Mouse (Mus musculus) bone marrow macrophage, adult 2 months (primary cell): Measurements from ENCODE around the gene Alkbh5. TPM values are rescaled to one million over a fixed set of nuclear protein-coding genes. Genes with fewer than 3 reads are reported as not detected.

Experiments
- H3K27ac ChIP-seq: 2 replicates; pipeline ENCODE4 v1.5.1; 2012; ENCODE audit warnings: low read depth, low read length; ENCODE audit not compliant: insufficient read depth
- H3K4me1 ChIP-seq: 2 replicates; pipeline ENCODE4 v1.6.1; 2012; ENCODE audit warnings: low read length; ENCODE audit not compliant: control insufficient read depth, insufficient read depth
- H3K4me3 ChIP-seq: 2 replicates; pipeline ENCODE4 v1.5.1; 2012; ENCODE audit warnings: mild to moderate bottlenecking, low read length, moderate library complexity; ENCODE audit not compliant: insufficient read depth
- CTCF ChIP-seq: IDR thresholded peaks from 2 replicates; pipeline ENCODE4 v1.5.1; 2012; ENCODE audit warnings: low read depth, mild to moderate bottlenecking, low read length, moderate library complexity
- POLR2A ChIP-seq: IDR thresholded peaks from 2 replicates; pipeline ENCODE4 v1.6.1; 2012; ENCODE audit warnings: mild to moderate bottlenecking, low read depth, low read length, borderline replicate concordance
- polyA plus RNA-seq: library from polyadenylated mRNA; stranded (reverse); fragments of >200 nt; gene quantifications from 2 replicates; pipeline ENCODE4 v1.2.4, GENCODE M21; 2012; ENCODE audit not compliant: missing spikeins, insufficient read depth, insufficient read length

Gene Alkbh5
- 39.2 and 40.4 TPM in 2 replicates for polyA plus RNA-seq

DNA sequence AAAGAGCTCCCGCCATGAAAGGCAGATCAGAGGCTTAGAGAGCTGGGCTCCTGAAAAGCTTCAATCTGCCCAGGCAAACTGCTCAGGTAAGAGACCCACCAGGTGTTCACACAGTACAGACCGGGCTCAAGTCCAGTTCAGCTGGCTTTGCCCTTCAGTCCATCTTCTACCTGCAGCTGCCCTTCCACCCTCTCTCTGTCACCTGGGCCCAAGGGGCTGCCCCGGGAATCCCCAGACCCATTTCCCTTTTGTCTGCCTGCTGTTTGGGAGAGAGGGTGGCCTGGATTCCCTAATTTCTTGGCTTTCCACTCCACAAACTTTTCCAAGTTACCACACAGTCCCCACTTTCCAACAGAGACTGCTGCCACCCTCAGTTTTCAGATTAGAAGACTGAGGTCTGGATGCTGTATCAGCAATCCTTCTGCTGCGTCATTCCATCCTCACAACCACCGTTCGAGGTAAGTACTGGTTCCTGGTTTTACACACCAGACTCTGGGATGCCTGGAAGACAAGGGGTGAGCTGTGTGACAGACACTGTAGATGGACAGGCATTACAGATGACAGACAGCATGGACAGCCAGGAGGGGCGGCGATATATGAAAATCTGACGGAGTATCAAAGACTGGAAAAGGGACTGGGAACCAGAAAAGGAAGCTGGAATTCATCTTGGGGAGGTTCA is at the start of gene Alkbh5:
Gene Alkbh5, plus strand, starts transcription at position 202 of the 679 bp plus-strand sequence.
- H3K27ac ChIP-seq: peak within 1 kb of the TSS; percentile 94
- TF ChIP-seq POLR2A (no peak), CTCF (no peak)
- H3K4me1 ChIP-seq: peaks cover 8% of the 10 kb centered on the region
- peak within 1 kb of the TSS; percentile 81 for H3K4me3 ChIP-seq

DNA sequence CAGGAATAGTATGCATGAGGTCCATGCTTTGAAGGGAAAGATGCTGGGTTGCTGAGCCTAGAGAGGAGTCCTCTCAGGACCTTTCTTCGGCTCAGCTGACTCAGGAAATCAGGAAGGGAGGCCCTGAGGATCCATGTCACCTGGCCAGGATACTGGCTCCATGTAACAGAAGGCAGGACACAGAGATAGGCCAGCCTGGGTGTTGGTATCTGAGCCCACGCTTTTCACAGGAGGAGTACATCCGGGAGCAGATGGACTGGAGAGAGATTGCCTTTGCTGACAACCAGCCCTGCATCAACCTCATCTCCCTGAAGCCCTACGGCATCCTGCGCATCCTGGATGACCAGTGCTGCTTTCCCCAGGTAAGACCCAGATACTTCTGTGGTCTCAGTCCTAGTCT is 43.5 kb upstream of the Alkbh5 start:
- Histone ChIP-seq H3K4me3 (no peak overlapping the region), H3K27ac (no peak overlapping the region), H3K4me1 (no peaks in the 10 kb centered on the region)
- TF ChIP-seq POLR2A (no peak), CTCF (no peak)

DNA sequence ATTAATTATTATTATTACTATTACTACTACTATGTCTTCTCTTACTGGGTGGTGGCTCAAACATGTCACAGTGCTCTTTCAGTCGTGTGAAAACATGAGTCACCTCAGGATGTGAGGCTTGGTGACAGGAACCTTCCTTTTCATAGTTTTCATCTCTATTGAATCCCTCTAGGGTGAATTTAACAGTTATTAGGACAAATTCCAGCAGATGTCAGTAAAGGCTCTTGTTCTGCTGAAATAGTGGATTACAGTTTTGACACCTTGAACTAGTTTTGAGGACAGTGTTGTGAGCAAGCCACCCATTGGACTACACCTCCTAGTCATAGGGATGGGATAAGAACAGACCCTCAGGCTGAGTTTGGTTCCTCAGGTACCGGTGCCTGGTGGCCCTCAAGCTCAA is 40.5 kb upstream of the Alkbh5 start:
- Histone ChIP-seq H3K27ac (no peak overlapping the region), H3K4me1 (no peaks in the 10 kb centered on the region), H3K4me3 (no peak overlapping the region)
- TF ChIP-seq CTCF (no peak), POLR2A (no peak)

DNA sequence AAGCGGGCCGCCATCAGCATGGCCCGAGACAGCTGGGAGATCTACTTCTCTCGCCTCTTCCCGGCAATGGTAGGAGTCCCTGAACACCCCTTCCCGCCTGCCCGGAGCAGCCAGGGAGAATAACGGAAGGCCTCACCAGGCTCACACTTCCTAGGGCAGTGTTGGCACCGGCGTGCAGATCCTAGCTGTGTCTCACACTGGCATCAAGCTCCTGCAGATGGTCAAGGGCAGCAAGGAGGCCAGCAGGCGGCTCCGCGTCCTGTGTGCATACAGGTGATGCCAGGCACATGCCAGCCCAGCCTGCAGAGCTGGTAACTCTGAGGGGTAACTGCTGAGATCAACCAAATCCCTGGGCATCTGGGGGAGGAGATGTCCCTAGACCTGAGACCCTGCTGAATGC is 28.9 kb upstream of the Alkbh5 start:
- Histone ChIP-seq H3K27ac (no peak overlapping the region), H3K4me1 (no peaks in the 10 kb centered on the region), H3K4me3 (no peak overlapping the region)
- TF ChIP-seq POLR2A (no peak), CTCF (no peak)

DNA sequence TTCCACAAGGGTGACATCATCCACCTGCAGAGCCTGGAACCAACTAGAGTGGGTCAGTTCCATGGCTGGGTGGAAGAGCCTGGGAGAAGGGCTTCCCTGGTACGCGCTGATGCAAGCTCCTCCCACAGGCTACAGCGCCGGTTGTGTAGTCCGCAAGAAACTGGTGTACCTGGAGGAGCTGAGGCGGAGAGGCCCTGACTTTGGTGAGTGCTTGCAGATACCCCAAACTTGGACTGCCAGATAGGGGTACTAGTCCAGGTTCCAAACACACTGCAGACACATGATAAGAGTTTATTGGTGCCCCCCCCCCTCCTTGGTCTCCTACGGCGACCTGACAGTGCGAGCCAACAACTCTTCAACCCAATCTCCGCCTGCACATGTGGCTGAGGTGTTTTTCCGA is 27.2 kb upstream of the Alkbh5 start:
- no peak for TF ChIP-seq POLR2A
- no peak for TF ChIP-seq CTCF
- Histone ChIP-seq H3K27ac (no peak overlapping the region), H3K4me3 (peak overlapping the region; percentile 29; the same call in 1 of the 2 replicates), H3K4me1 (no peaks in the 10 kb centered on the region)

DNA sequence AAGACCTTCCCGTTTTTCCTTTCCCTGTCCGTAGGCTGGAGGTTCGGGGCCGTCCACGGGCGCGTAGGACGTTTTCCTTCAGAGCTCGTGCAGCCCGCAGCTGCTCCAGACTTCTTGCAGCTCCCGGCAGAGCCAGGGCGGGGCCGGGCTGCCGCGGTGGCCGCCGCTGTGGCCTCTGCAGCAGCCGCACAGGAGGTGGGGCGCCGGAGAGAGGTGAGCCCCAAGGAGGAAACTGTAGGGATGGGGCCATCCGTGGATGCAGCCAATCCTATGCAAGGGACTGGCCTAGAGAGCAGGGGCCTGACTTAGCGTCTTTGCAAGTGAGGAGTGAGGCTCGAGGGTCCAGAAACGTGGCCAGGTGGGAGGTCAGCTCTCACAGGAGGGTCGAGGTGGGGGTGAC is 26.7 kb upstream of the Alkbh5 start:
- no peaks in the 10 kb centered on the region for H3K4me1 ChIP-seq
- TF ChIP-seq CTCF: no peak
- TF ChIP-seq POLR2A: no peak
- H3K27ac ChIP-seq: no peak overlapping the region
- H3K4me3 ChIP-seq: peak overlapping the region; percentile 29

DNA sequence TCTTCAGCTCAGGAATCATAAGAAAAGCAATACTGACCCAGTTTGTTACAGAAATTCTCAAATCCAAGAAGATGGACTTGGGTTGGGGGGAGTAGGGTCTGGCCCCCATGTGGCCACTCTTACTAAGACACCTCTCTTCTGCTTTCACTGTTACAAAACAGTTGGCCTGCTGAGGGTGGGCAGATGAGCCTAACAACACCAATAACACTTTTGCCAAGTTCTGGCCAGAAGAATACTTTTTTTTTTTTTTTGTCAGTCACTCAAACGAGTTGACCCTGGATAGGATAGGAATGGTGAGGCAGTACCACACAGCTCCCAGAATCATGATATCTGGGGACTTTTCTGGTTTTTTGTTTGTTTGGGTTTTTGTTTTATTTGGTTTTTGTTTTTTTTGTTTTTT is 24.3 kb upstream of the Alkbh5 start:
- no peak for TF ChIP-seq CTCF
- no peak for TF ChIP-seq POLR2A
- H3K4me3 ChIP-seq: no peak overlapping the region
- H3K27ac ChIP-seq: no peak overlapping the region
- H3K4me1 ChIP-seq: no peaks in the 10 kb centered on the region

DNA sequence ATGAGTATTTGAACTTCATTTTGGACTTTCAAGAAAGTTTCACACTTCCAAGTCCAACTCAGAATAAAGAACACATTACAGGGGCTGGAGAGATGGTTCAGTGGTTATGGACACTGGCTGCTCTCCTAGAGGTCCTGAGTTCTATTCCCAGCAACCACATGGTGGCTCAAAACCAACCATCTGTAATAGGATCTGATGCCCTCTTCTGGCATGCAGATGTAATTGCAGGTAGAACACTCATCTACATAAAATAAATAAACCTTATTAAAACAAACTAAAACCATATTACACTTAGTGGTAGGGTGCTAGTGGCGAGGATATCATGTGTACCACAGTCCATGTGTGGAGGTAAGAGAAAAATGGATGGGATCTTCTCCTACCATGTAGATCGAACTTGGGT is 23.7 kb upstream of the Alkbh5 start:
- TF ChIP-seq CTCF (no peak), POLR2A (no peak)
- no peak overlapping the region for H3K27ac ChIP-seq
- H3K4me1 ChIP-seq: no peaks in the 10 kb centered on the region
- no peak overlapping the region for H3K4me3 ChIP-seq

DNA sequence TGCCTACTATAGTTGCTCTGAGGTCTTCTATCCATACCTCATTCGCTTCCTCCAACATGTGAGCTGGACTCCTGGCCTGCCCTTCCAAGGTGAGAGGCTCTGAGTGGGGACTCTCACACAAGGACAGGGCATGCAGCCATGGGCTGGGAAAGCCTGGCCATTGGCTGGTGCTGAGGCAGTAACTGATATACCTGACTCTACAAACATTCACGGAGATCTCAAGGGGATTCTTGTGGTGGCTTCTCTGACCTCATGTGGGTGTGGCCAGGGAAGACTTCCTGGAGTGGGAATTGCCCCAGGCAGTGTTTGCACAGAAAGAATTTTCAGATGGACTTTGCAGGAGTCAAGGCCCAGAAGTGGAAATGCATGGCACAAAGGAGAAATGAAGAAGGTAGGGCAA is 21.2 kb upstream of the Alkbh5 start:
- no peak overlapping the region for H3K4me3 ChIP-seq
- TF ChIP-seq CTCF (no peak), POLR2A (no peak)
- no peaks in the 10 kb centered on the region for H3K4me1 ChIP-seq
- no peak overlapping the region for H3K27ac ChIP-seq

DNA sequence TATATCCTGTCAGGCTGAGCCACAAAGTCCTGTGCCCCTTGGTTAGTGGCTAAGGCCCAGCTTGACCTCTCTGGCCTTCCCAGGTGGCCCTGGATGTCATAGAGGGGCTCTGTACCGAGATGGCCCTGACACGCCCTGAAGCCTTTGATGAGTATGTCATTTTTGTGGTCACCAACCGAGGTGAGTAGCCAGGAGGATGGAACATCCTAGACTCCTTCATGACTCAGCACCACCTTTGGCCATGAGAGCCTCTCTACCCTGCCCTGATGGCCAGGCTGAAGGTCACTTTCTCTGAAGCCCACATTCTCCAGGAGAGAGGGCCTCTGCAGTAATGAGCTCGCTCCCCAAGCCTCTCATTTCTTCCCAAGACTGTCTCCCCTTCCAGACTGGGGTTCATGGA is 17.9 kb upstream of the Alkbh5 start:
- TF ChIP-seq POLR2A (no peak), CTCF (no peak)
- H3K4me3 ChIP-seq: no peak overlapping the region
- no peak overlapping the region for H3K27ac ChIP-seq
- no peaks in the 10 kb centered on the region for H3K4me1 ChIP-seq
